Mouse (Mus musculus) hindbrain, embryonic 13.5 days (tissue): ENCODE data around the gene Gm20521. TPM values are rescaled to one million over a fixed set of nuclear protein-coding genes. Genes with fewer than 3 reads are reported as not detected.

ENCODE experiments used
- ATAC-seq: fragments of 200-750 bp; cut with Nextera tagmentation; 2 replicates; pipeline ENCODE4 v1.8.0; 2017; ENCODE audit warnings: moderate TSS enrichment; ENCODE audit not compliant: low FRiP score
- H3K27ac ChIP-seq: fragments of 300-500 bp; sonication (generic); 2 replicates; pipeline ENCODE4 v1.5.1; 2015; ENCODE audit warnings: inconsistent platforms, mild to moderate bottlenecking, moderate library complexity
- H3K27me3 ChIP-seq: fragments of 300-500 bp; sonication (generic); 2 replicates; pipeline ENCODE4 v1.6.1; 2015; ENCODE audit warnings: mild to moderate bottlenecking, inconsistent platforms
- H3K36me3 ChIP-seq: fragments of 300-500 bp; sonication (generic); 2 replicates; pipeline ENCODE4 v1.6.1; 2015; ENCODE audit warnings: mild to moderate bottlenecking, inconsistent platforms
- H3K4me1 ChIP-seq: fragments of 300-500 bp; sonication (generic); replicated peaks from 2 replicates; pipeline ENCODE4 v1.6.1; 2015; ENCODE audit warnings: inconsistent platforms
- H3K4me2 ChIP-seq: fragments of 300-500 bp; sonication (generic); 2 replicates; pipeline ENCODE4 v1.6.1; 2015; ENCODE audit warnings: inconsistent platforms, mild to moderate bottlenecking, moderate library complexity
- H3K4me3 ChIP-seq: fragments of 300-500 bp; sonication (generic); 2 replicates; pipeline ENCODE4 v1.5.1; 2015; ENCODE audit warnings: mild to moderate bottlenecking, inconsistent platforms
- H3K9ac ChIP-seq: fragments of 300-500 bp; sonication (generic); 2 replicates; pipeline ENCODE4 v1.6.1; 2015; ENCODE audit warnings: mild to moderate bottlenecking, inconsistent platforms
- H3K9me3 ChIP-seq: fragments of 300-500 bp; sonication (generic); 2 replicates; pipeline ENCODE4 v1.6.1; 2016; ENCODE audit warnings: inconsistent platforms
- WGBS: fragments of 180-500 bp; shearing (Covaris S2); methylation state at CpG from one replicate; pipeline ENCODE4 v1.1.7; 2015; 5-methylcytosine and 5-hydroxymethylcytosine counted together
- polyA plus RNA-seq: library from polyadenylated mRNA; unstranded; fragments of >200 nt; fragmentation: Nextera tagmentation; extraction: Ambion mirVana; gene quantifications from 2 replicates; pipeline ENCODE4 v1.2.1, GENCODE M21; 2015

Gm20521 gene
- polyA plus RNA-seq, 1 experiment from 2014 or later, result 0.34 TPM

GRCm38 (mm10) chr14:54900383-54900782 is 17.1 kb downstream of the Gm20521 start:
- under 1% methylated on average over 3 of the region's 3 CpGs for WGBS
- Histone ChIP-seq H3K4me2 (no peak overlapping the region), H3K4me3 (no peak overlapping the region), H3K4me1 (peaks cover 22% of the 10 kb centered on the region), H3K9me3 (no peaks in the 10 kb centered on the region), H3K9ac (no peak overlapping the region), H3K36me3 (peaks cover 49% of the 10 kb centered on the region), H3K27ac (peak overlapping the region; percentile 26; the same call in 1 of the 2 replicates), H3K27me3 (no peaks in the 10 kb centered on the region)
- ATAC-seq, result peak; percentile 69

- WGBS, result 96% methylated on average over 4 of the region's 4 CpGs
- ATAC-seq, result no peak
- no peaks in the 10 kb centered on the region for H3K27me3 ChIP-seq
- no peak overlapping the region for H3K4me3 ChIP-seq
- no peak overlapping the region for H3K4me2 ChIP-seq
- H3K9ac ChIP-seq, result no peak overlapping the region
- no peak overlapping the region for H3K27ac ChIP-seq
- peaks cover 50% of the 10 kb centered on the region for H3K36me3 ChIP-seq
- H3K4me1 ChIP-seq, result peaks cover 13% of the 10 kb centered on the region
- no peaks in the 10 kb centered on the region for H3K9me3 ChIP-seq
Measured at GRCm38 (mm10) chr14:54903641-54904040, 20.4 kb downstream of the Gm20521 start.

GRCm38 (mm10) chr14:54908682-54909081 is 25.4 kb downstream of the Gm20521 start:
- H3K4me1 ChIP-seq, result peaks cover 54% of the 10 kb centered on the region
- ATAC-seq, result no peak
- H3K27me3 ChIP-seq, result no peaks in the 10 kb centered on the region
- 92% methylated on average over 7 of the region's 7 CpGs for WGBS
- H3K4me2 ChIP-seq, result no peak overlapping the region
- peaks cover 65% of the 10 kb centered on the region for H3K36me3 ChIP-seq
- H3K9ac ChIP-seq, result peak overlapping the region; percentile 49
- no peak overlapping the region for H3K4me3 ChIP-seq
- H3K27ac ChIP-seq, result no peak overlapping the region
- no peaks in the 10 kb centered on the region for H3K9me3 ChIP-seq

DNA sequence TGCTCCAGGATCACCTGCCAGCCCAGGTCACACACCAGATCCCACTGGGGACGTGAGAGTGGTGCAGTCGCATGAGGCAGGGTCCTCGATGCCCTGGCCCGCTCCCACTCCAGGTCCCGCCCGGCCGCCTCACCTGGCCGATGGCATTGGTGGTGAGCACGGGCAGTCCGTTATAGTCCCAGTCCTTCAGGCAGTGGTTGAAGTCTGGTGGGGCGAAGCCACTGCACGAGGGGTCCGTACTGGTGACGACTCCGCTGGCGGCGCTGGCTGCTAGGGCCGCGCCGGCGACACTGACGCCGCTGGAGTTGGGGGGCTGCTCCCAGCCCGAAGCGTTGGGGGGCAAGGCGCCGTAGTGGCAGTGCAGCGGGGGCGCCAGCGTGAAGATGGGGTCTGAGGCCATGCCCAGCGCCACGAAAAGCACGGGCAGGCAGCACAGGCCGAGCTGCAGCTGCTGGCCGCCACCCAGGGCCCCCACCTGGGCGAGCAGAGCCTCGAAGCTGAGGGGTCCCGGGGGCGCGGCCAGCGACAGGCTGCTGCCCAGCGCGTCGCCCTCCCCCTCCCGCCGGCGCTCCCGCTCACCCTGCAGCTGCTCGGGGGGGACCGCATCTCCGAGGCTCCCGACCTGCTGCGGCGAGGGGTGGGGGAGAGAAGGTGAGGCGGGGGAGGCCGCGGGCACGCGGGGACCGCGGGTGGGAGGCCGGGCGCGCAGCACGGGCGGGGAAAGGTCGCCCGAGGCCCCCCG is 29.0 kb downstream of the Gm20521 start:
- peaks cover 49% of the 10 kb centered on the region for H3K36me3 ChIP-seq
- WGBS, result 4% methylated on average over 41 of the region's 69 CpGs
- H3K9me3 ChIP-seq, result no peaks in the 10 kb centered on the region
- peak overlapping the region; percentile 97 for H3K4me2 ChIP-seq
- peak overlapping the region; percentile 99 for H3K9ac ChIP-seq
- ATAC-seq, result peak; percentile 79
- peak overlapping the region; percentile 95 for H3K27ac ChIP-seq
- peaks cover 54% of the 10 kb centered on the region for H3K4me1 ChIP-seq
- peak overlapping the region; percentile 97 for H3K4me3 ChIP-seq
- no peaks in the 10 kb centered on the region for H3K27me3 ChIP-seq

- Histone ChIP-seq H3K27ac (peak within 1 kb of the TSS; percentile 95), H3K9ac (peak within 1 kb of the TSS; percentile 99), H3K27me3 (no peaks in the 10 kb centered on the region), H3K9me3 (no peaks in the 10 kb centered on the region), H3K4me1 (peaks cover 52% of the 10 kb centered on the region), H3K4me2 (peak within 1 kb of the TSS; percentile 97), H3K4me3 (peak within 1 kb of the TSS; percentile 97), H3K36me3 (peaks cover 45% of the 10 kb centered on the region)
- WGBS, result under 1% methylated on average over 25 of the region's 28 CpGs
- ATAC-seq, result peak; percentile 95
Measured at GRCm38 (mm10) chr14:54912886-54913285, 29.6 kb downstream of the Gm20521 start, which contains the start of gene Slc22a17. Gene Slc22a17 (minus strand): TSS chr14:54913132.

- peak overlapping the region; percentile 95 for H3K27ac ChIP-seq
- no peaks in the 10 kb centered on the region for H3K27me3 ChIP-seq
- peak; percentile 30; the same call in 1 of the 2 replicates for ATAC-seq
- H3K36me3 ChIP-seq, result peaks cover 43% of the 10 kb centered on the region
- peak overlapping the region; percentile 97 for H3K4me3 ChIP-seq
- no peaks in the 10 kb centered on the region for H3K9me3 ChIP-seq
- H3K4me2 ChIP-seq, result peak overlapping the region; percentile 97
- peak overlapping the region; percentile 99 for H3K9ac ChIP-seq
- 21% methylated on average over 10 of the region's 10 CpGs for WGBS
- H3K4me1 ChIP-seq, result peaks cover 47% of the 10 kb centered on the region
Measured at GRCm38 (mm10) chr14:54913343-54913742, 30.1 kb downstream of the Gm20521 start.

- Histone ChIP-seq H3K9ac (no peak overlapping the region), H3K36me3 (peaks cover 52% of the 10 kb centered on the region), H3K9me3 (peaks cover 11% of the 10 kb centered on the region), H3K4me3 (no peak overlapping the region), H3K4me2 (no peak overlapping the region), H3K4me1 (peaks cover 11% of the 10 kb centered on the region), H3K27ac (no peak overlapping the region), H3K27me3 (no peaks in the 10 kb centered on the region)
- no peak for ATAC-seq
- 96% methylated on average over 16 of the region's 16 CpGs for WGBS
Measured at GRCm38 (mm10) chr14:54920076-54920685, 36.9 kb downstream of the Gm20521 start.

GRCm38 (mm10) chr14:54924641-54925348 is 41.6 kb downstream of the Gm20521 start:
- 14% methylated on average over 7 of the region's 7 CpGs for WGBS
- Histone ChIP-seq H3K9me3 (peaks cover 11% of the 10 kb centered on the region), H3K36me3 (peaks cover 24% of the 10 kb centered on the region), H3K27ac (peak overlapping the region; percentile 90), H3K4me2 (peak overlapping the region; percentile 94), H3K4me3 (peak overlapping the region; percentile 58), H3K4me1 (peaks cover 37% of the 10 kb centered on the region), H3K9ac (peak overlapping the region; percentile 87), H3K27me3 (peaks cover 7% of the 10 kb centered on the region; the same call in 1 of the 2 replicates)
- ATAC-seq, result no peak; the same call in 1 of the 2 replicates

DNA sequence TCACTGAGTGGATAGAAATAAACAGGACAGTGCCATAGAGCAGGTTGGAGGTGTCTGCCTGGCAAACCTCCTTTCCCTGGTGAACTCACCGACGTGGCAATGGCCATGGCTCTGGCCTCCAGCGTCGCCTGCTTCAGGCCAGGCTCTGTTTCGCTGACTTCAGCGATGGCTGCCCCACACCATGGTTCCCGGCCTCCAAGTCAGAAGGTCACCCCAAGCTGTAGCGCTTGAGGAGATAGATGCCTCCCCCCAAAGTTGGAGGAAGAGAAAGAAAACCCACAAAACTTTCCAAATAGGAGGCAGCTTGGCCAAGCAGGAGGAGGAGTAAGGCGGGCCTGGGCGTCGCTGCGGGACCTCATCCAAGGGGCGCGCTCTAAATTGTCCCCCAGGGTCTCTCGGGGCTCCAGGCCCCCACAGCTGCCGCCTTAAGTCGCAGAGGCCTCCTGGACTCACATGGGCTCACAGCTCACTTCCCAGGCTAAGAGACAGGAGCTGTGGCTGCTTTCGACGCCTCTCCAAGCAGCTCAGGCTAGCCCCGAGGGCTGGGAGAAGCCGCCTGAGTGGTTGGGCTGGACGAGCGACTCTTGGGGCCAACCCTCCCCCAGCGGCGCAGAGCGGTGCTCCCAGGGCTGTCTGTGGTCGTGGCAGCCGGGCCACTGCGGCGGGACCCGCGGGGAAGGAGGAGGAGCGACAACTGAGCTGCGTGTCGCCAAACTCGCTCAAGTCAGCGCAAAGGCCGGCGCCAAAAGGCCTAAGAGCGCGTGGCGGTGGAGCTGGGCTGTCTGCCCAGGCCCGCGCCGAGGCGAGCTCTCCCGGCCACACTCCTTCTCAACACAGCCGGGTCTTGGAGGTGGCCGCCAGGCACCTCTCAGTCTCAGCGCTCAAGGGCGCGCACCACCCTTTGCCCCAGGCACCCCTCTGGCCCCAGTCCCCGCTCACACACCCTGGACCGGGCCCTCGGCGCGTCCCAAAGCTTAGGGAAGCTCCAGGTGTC is 42.4 kb downstream of the Gm20521 start, which contains the start of gene Efs:
Gene Efs, minus strand, starts transcription at position 778 of the 994 bp plus-strand sequence.
- H3K27me3 ChIP-seq, result peaks cover 7% of the 10 kb centered on the region; the same call in 1 of the 2 replicates
- peaks cover 43% of the 10 kb centered on the region for H3K4me1 ChIP-seq
- peak within 1 kb of the TSS; percentile 58 for H3K4me3 ChIP-seq
- peak within 1 kb of the TSS; percentile 90 for H3K27ac ChIP-seq
- WGBS, result 1% methylated on average over 51 of the region's 57 CpGs
- H3K9me3 ChIP-seq, result peaks cover 10% of the 10 kb centered on the region
- H3K9ac ChIP-seq, result peak within 1 kb of the TSS; percentile 87
- peak; percentile 76 for ATAC-seq
- peaks cover 16% of the 10 kb centered on the region for H3K36me3 ChIP-seq
- peak within 1 kb of the TSS; percentile 94 for H3K4me2 ChIP-seq

- peaks cover 45% of the 10 kb centered on the region for H3K4me1 ChIP-seq
- peak overlapping the region; percentile 87 for H3K9ac ChIP-seq
- peaks cover 7% of the 10 kb centered on the region for H3K36me3 ChIP-seq
- H3K9me3 ChIP-seq, result peaks cover under 1% of the 10 kb centered on the region; the same call in 1 of the 2 replicates
- H3K27me3 ChIP-seq, result peaks cover 7% of the 10 kb centered on the region; the same call in 1 of the 2 replicates
- H3K4me3 ChIP-seq, result peak overlapping the region; percentile 58
- H3K4me2 ChIP-seq, result peak overlapping the region; percentile 94
- ATAC-seq, result peak; percentile 67
- under 1% methylated on average over 46 of the region's 58 CpGs for WGBS
- peak overlapping the region; percentile 90 for H3K27ac ChIP-seq
Measured at GRCm38 (mm10) chr14:54926401-54927158, 43.3 kb downstream of the Gm20521 start.
